Comparison of ENCODE assay signal across 15 mouse cellular contexts in genomic region chr14:115411513-115412174, GRCm38 (mm10).
"Had no signal": no experiment of that assay in that cellular context is flagged by ENCODE, and none has a peak within 500 bp of the region (broad histone marks: within the 10 kb centered on the region; RNA-seq: fewer than 3 reads in every experiment).

No protein-coding gene starts in this region.

- H3K27ac ChIP-seq: hindbrain, embryonic 14.5 days; layer of hippocampus, adult 2 months; liver, embryonic 12.5 days; midbrain, embryonic 13.5 days; neural tube, embryonic 15.5 days; stomach, postnatal 0 days had no signal

- H3K4me1 ChIP-seq: liver, embryonic 12.5 days; neural tube, embryonic 15.5 days had no signal

- H3K4me3 ChIP-seq: layer of hippocampus, adult 2 months; liver, embryonic 12.5 days; midbrain, embryonic 13.5 days; myocyte; neural tube, embryonic 15.5 days had no signal

- ATAC-seq: intestine, embryonic 16.5 days; liver, embryonic 12.5 days; midbrain, embryonic 13.5 days had no signal

- DNase-seq: left cerebral cortex, postnatal 4 days; lung, embryonic 14.5 days; lung, postnatal 10 days; lung, postnatal 4 days; retina, postnatal 1 day; right cerebral cortex, postnatal 14 days; thymus, postnatal 4 days had no signal

- H3K9me3 ChIP-seq: liver, embryonic 12.5 days; midbrain, embryonic 13.5 days; neural tube, embryonic 15.5 days had no signal

- H3K36me3 ChIP-seq: liver, embryonic 12.5 days; midbrain, embryonic 13.5 days; neural tube, embryonic 15.5 days had no signal

- H3K27me3 ChIP-seq: liver, embryonic 12.5 days; midbrain, embryonic 13.5 days; neural tube, embryonic 15.5 days had no signal

- H3K9ac ChIP-seq: hindbrain, embryonic 14.5 days; liver, embryonic 12.5 days; lung, embryonic 14.5 days; midbrain, embryonic 13.5 days; neural tube, embryonic 15.5 days had no signal

- H3K4me2 ChIP-seq: hindbrain, embryonic 14.5 days; liver, embryonic 12.5 days; lung, embryonic 14.5 days; midbrain, embryonic 13.5 days; neural tube, embryonic 15.5 days had no signal
